Mouse (Mus musculus) liver, embryonic 16.5 days (tissue): ENCODE measurements around the gene Rragd. TPM values are rescaled to one million over a fixed set of nuclear protein-coding genes. Genes with fewer than 3 reads are reported as not detected.

ENCODE experiments used
- ATAC-seq: fragments of 200-750 bp; cut with Nextera tagmentation; 2 replicates; pipeline ENCODE4 v1.8.0; 2017; ENCODE audit warnings: low read depth, mild to moderate bottlenecking, moderate number of reproducible peaks, moderate library complexity
- H3K27ac ChIP-seq: fragments of 300-500 bp; sonication (generic); 2 replicates; pipeline ENCODE4 v1.5.1; 2014; ENCODE audit warnings: mild to moderate bottlenecking, low read length
- H3K27me3 ChIP-seq: fragments of 300-500 bp; sonication (generic); 2 replicates; pipeline ENCODE4 v1.6.1; 2014; ENCODE audit warnings: low read depth, low read length, mixed read lengths; ENCODE audit not compliant: control insufficient read depth, insufficient read depth
- H3K36me3 ChIP-seq: fragments of 300-500 bp; sonication (generic); 2 replicates; pipeline ENCODE4 v1.6.1; 2014; ENCODE audit warnings: mild to moderate bottlenecking; ENCODE audit not compliant: control insufficient read depth, insufficient read depth
- H3K4me1 ChIP-seq: fragments of 300-500 bp; sonication (generic); 2 replicates; pipeline ENCODE4 v1.6.1; 2014; ENCODE audit warnings: low read depth, low read length, mixed read lengths; ENCODE audit not compliant: control insufficient read depth
- H3K4me2 ChIP-seq: fragments of 300-500 bp; sonication (generic); 2 replicates; pipeline ENCODE4 v1.6.1; 2014; ENCODE audit warnings: low read depth, low read length, mixed read lengths
- H3K4me3 ChIP-seq: fragments of 300-500 bp; sonication (generic); 2 replicates; pipeline ENCODE4 v1.5.1; 2014; ENCODE audit warnings: low read depth, mild to moderate bottlenecking, low read length
- H3K9ac ChIP-seq: fragments of 300-500 bp; sonication (generic); 2 replicates; pipeline ENCODE4 v1.6.1; 2014; ENCODE audit warnings: low read depth, low read length
- H3K9me3 ChIP-seq: fragments of 300-500 bp; sonication (generic); replicated peaks from 2 replicates; pipeline ENCODE4 v1.6.1; 2016; ENCODE audit warnings: low read length; ENCODE audit not compliant: control insufficient read depth
- WGBS: fragments of 180-500 bp; shearing (Covaris S2); extraction: QIAGEN DNeasy Blood & Tissue Kit; methylation state at CpG from one replicate; pipeline ENCODE4 v1.1.7; 2014; ENCODE audit not compliant: insufficient replicate concordance; 5-methylcytosine and 5-hydroxymethylcytosine counted together
- polyA plus RNA-seq: library from polyadenylated mRNA; unstranded; fragments of >200 nt; fragmentation: Nextera tagmentation; extraction: Ambion mirVana; gene quantifications from 2 replicates; pipeline ENCODE4 v1.2.1, GENCODE M21; 2015

Gene Rragd
- polyA plus RNA-seq, 1 experiment from 2014 or later = 1.4 TPM

- Histone ChIP-seq H3K4me3 (no peak overlapping the region), H3K36me3 (no peaks in the 10 kb centered on the region), H3K9me3 (no peaks in the 10 kb centered on the region), H3K27me3 (no peaks in the 10 kb centered on the region), H3K4me1 (no peaks in the 10 kb centered on the region), H3K9ac (no peak overlapping the region), H3K4me2 (no peak overlapping the region), H3K27ac (no peak overlapping the region)
- 27% methylated on average over 9 of the region's 9 CpGs for WGBS
- peak; percentile 53; the same call in 1 of the 2 replicates for ATAC-seq
Measured at GRCm38 (mm10) chr4:33018361-33018999, 35.6 kb downstream of the Rragd start.

GRCm38 (mm10) chr4:33024420-33024819 lies 41.6 kb downstream of the Rragd start:
- 52% methylated on average over 8 of the region's 8 CpGs for WGBS
- H3K36me3 ChIP-seq = no peaks in the 10 kb centered on the region

GRCm38 (mm10) chr4:33029104-33029503 lies 46.3 kb downstream of the Rragd start:
- no peaks in the 10 kb centered on the region for H3K9me3 ChIP-seq
- no peak overlapping the region for H3K9ac ChIP-seq
- WGBS = 84% methylated on average over 7 of the region's 7 CpGs
- no peaks in the 10 kb centered on the region for H3K36me3 ChIP-seq
- H3K27ac ChIP-seq = no peak overlapping the region
- H3K4me1 ChIP-seq = peaks cover 20% of the 10 kb centered on the region
- H3K4me3 ChIP-seq = no peak overlapping the region
- H3K27me3 ChIP-seq = no peaks in the 10 kb centered on the region
- no peak for ATAC-seq
- H3K4me2 ChIP-seq = no peak overlapping the region

More at GRCm38 (mm10) chr4:33024420-33024819, 41.6 kb downstream of the Rragd start:
- no peak overlapping the region for H3K4me3 ChIP-seq
- no peaks in the 10 kb centered on the region for H3K9me3 ChIP-seq
- H3K27ac ChIP-seq = no peak overlapping the region
- ATAC-seq = no peak
- H3K27me3 ChIP-seq = no peaks in the 10 kb centered on the region
- H3K9ac ChIP-seq = no peak overlapping the region
- no peaks in the 10 kb centered on the region for H3K4me1 ChIP-seq
- H3K4me2 ChIP-seq = no peak overlapping the region

GRCm38 (mm10) chr4:33030264-33031194 lies 47.7 kb downstream of the Rragd start:
- H3K9me3 ChIP-seq = no peaks in the 10 kb centered on the region; the same call in 1 of the 2 replicates
- ATAC-seq = peak; percentile 59
- no peaks in the 10 kb centered on the region for H3K27me3 ChIP-seq
- H3K9ac ChIP-seq = peak overlapping the region; percentile 92
- WGBS = 4% methylated on average over 54 of the region's 55 CpGs
- peak overlapping the region; percentile 81 for H3K4me3 ChIP-seq
- peaks cover 21% of the 10 kb centered on the region for H3K4me1 ChIP-seq
- H3K27ac ChIP-seq = peak overlapping the region; percentile 91
- H3K4me2 ChIP-seq = peak overlapping the region; percentile 94
- no peaks in the 10 kb centered on the region for H3K36me3 ChIP-seq

DNA sequence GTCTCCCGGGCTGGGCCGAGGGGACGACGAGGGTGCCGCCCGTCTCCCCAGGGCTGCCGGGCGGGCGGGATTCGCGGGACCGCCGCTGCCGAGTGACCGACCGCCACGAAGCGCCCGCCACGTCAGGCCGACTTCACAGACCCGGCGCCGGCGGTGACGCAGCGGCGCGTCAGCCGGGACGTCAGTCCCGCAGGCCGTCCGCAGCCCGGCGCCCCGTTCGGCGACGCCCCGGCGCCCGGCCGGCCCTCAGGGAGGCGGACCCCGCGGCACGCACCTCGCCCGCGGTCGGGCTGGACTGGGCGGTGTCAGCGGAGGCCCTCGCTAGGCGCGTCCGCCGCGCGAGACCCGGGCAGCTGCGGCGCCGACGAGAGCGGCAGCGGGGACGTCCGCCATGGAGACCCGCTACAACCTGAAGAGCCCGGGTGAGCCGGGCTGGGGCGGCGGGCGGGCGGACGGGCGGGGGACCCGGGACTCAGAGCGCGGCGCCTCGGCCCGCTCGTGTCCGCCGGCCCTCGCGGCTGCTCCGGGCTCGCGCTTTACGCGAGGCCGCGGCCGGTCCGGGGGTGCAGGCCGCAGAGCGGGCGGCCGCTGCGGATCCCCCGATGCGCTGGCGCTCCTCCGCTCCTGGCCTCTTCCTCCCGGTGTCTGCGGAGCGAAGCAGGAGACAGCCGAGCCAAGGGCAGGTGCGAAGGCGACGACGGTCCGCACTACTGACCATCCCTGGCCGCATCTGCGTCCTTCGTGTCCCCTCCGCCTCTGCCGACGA lies 48.5 kb downstream of the Rragd start, which contains the start of gene Ube2j1:
Gene Ube2j1 (plus strand): TSS at position 222 of the 766 bp plus-strand sequence.
- H3K4me2 ChIP-seq = peak within 1 kb of the TSS; percentile 94
- H3K36me3 ChIP-seq = no peaks in the 10 kb centered on the region; the same call in 1 of the 2 replicates
- peak within 1 kb of the TSS; percentile 91 for H3K27ac ChIP-seq
- peak within 1 kb of the TSS; percentile 81 for H3K4me3 ChIP-seq
- peak; percentile 100 for ATAC-seq
- under 1% methylated on average over 99 of the region's 123 CpGs for WGBS
- H3K9ac ChIP-seq = peak within 1 kb of the TSS; percentile 92
- H3K9me3 ChIP-seq = no peaks in the 10 kb centered on the region; the same call in 1 of the 2 replicates
- H3K27me3 ChIP-seq = no peaks in the 10 kb centered on the region
- peaks cover 21% of the 10 kb centered on the region for H3K4me1 ChIP-seq

DNA sequence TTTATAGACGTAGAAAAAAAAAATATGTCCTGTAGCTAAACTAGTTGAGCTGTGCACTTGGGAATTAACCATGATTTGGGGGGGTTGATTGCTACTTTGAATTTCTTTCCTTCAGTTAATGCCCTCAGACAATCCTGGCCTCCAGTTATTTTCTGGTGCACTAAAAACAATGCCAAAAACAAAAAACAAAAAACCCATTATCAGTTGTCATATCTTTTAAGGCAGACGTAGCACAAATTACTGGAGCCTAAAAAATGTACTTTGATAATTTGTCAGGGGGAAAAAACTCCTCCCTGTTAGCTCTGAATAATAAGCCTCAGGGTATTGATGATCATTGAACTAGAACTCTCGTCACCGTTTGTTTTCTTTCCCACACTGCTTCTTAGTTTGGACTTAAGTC lies 49.2 kb downstream of the Rragd start:
- Histone ChIP-seq H3K9ac (peak overlapping the region; percentile 92), H3K4me2 (peak overlapping the region; percentile 94), H3K9me3 (no peaks in the 10 kb centered on the region; the same call in 1 of the 2 replicates), H3K27ac (peak overlapping the region; percentile 91), H3K36me3 (no peaks in the 10 kb centered on the region; the same call in 1 of the 2 replicates), H3K4me3 (peak overlapping the region; percentile 81), H3K4me1 (peaks cover 21% of the 10 kb centered on the region), H3K27me3 (no peaks in the 10 kb centered on the region)
- no peak for ATAC-seq
- 23% methylated on average over 4 of the region's 4 CpGs for WGBS

- H3K9me3 ChIP-seq = no peaks in the 10 kb centered on the region; the same call in 1 of the 2 replicates
- WGBS = 35% methylated on average over 6 of the region's 6 CpGs
- H3K4me3 ChIP-seq = no peak overlapping the region
- H3K4me1 ChIP-seq = peaks cover 21% of the 10 kb centered on the region
- H3K27ac ChIP-seq = no peak overlapping the region
- ATAC-seq = no peak
- H3K4me2 ChIP-seq = 0 out of 2 replicates have a peak overlapping the region, but pooled peaks have one; percentile 17
- no peak overlapping the region for H3K9ac ChIP-seq
- H3K36me3 ChIP-seq = peaks cover 2% of the 10 kb centered on the region
- no peaks in the 10 kb centered on the region for H3K27me3 ChIP-seq
Measured at GRCm38 (mm10) chr4:33033515-33033914, 50.7 kb downstream of the Rragd start.

DNA sequence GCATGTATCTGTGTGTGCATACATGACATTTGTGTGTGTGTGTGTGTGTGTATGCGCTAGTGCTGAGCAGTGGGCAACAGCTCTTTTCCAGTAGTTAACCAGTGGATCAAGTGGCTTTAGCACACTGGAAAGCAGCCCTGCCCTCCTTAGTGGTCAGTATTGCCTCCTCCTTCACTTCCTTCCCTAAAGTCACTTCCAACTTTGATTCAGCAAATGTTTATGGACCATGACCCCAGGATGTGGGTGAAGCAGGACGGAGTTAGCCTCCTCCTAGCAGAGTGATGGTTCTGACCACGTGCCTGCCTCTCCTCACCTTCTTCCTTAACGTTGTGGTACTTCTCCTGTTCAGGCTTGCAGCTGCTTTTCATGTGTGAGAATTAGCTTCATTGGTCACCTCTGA lies 57.0 kb downstream of the Rragd start:
- H3K4me1 ChIP-seq = no peaks in the 10 kb centered on the region
- ATAC-seq = no peak
- peaks cover 27% of the 10 kb centered on the region for H3K36me3 ChIP-seq
- no peak overlapping the region for H3K9ac ChIP-seq
- H3K9me3 ChIP-seq = no peaks in the 10 kb centered on the region; the same call in 1 of the 2 replicates
- WGBS = 66% methylated on average over 4 of the region's 4 CpGs
- no peak overlapping the region for H3K4me3 ChIP-seq
- H3K4me2 ChIP-seq = no peak overlapping the region
- H3K27ac ChIP-seq = no peak overlapping the region
- H3K27me3 ChIP-seq = no peaks in the 10 kb centered on the region
